Mouse (Mus musculus) CH12.LX (cell line): Measurements from ENCODE around the gene Pip5k1a. TPM values are rescaled to one million over a fixed set of nuclear protein-coding genes. Genes with fewer than 3 reads are reported as not detected.

Source experiments
- DNase-seq: peaks from one replicate; pipeline ENCODE4 v3.0.0-alpha.2; 2013; ENCODE audit errors: extremely low read depth
- H3K27ac ChIP-seq: 2 replicates; pipeline ENCODE4 v1.5.1; 2012; ENCODE audit warnings: low read depth, mild to moderate bottlenecking, control low read depth, moderate library complexity; ENCODE audit not compliant: insufficient read depth
- H3K27me3 ChIP-seq: replicated peaks from 2 replicates; pipeline ENCODE3; 2012; ENCODE audit warnings: inconsistent platforms
- H3K36me3 ChIP-seq, 2 experiments: replicated peaks in 1 of 2; 2 replicates each; pipeline versions ENCODE3 to v1.6.1; 2012; ENCODE audit warnings: inconsistent platforms in 1 of 2, low read length in 1 of 2, mild to moderate bottlenecking in 1 of 2, mixed read lengths in 1 of 2, moderate library complexity in 1 of 2; ENCODE audit not compliant: control insufficient read depth in 1 of 2, insufficient read depth in 1 of 2
- H3K4me1 ChIP-seq, 2 experiments: 2 replicates each; pipeline ENCODE4 v1.6.1; 2012; ENCODE audit warnings: inconsistent platforms in 1 of 2, moderate library complexity in 1 of 2; ENCODE audit not compliant: insufficient read depth in 2 of 2, control insufficient read depth in 1 of 2
- H3K4me2 ChIP-seq: 2 replicates; pipeline ENCODE4 v1.6.1; 2012; ENCODE audit warnings: low read depth, mild to moderate bottlenecking, control low read depth; ENCODE audit not compliant: poor library complexity, insufficient read depth, severe bottlenecking
- H3K4me3 ChIP-seq, 3 experiments: fragments of 150-350 bp in 1 of 3; sonication (generic) in 1 of 3; replicated peaks in 1 of 3; 2 replicates each; pipeline versions ENCODE3 to v1.5.1; 2011 to 2012; ENCODE audit warnings: low read depth in 2 of 3, low read length in 2 of 3, mild to moderate bottlenecking in 2 of 3, moderate library complexity in 2 of 3, control low read depth in 1 of 3, improper control_type of control experiment in 1 of 3, inconsistent platforms in 1 of 3, mixed read lengths in 1 of 3; ENCODE audit not compliant: poor library complexity in 1 of 3
- H3K79me2 ChIP-seq: replicated peaks from 2 replicates; pipeline ENCODE4 v1.6.1; 2012; ENCODE audit warnings: mild to moderate bottlenecking, moderate library complexity; ENCODE audit not compliant: control insufficient read depth, poor library complexity, insufficient read depth, severe bottlenecking; ENCODE audit errors: extremely low read depth
- H3K9ac ChIP-seq: 2 replicates; pipeline ENCODE4 v1.6.1; 2012; ENCODE audit warnings: low read depth, mild to moderate bottlenecking, control low read depth, moderate library complexity; ENCODE audit not compliant: insufficient read depth
- H3K9me3 ChIP-seq: replicated peaks from 2 replicates; pipeline ENCODE3; 2012; ENCODE audit warnings: low read length, inconsistent platforms, mixed read lengths
- BHLHE40 ChIP-seq: IDR thresholded peaks from 2 replicates; pipeline ENCODE4 v1.6.1; 2011; ENCODE audit warnings: mild to moderate bottlenecking, low read depth, low read length, improper control_type of control experiment
- CHD1 ChIP-seq: IDR thresholded peaks from 2 replicates; pipeline ENCODE4 v1.6.1; 2012; ENCODE audit warnings: low read depth, low read length, improper control_type of control experiment, inconsistent platforms
- CHD2 ChIP-seq: IDR thresholded peaks from 2 replicates; pipeline ENCODE4 v1.6.1; 2011; ENCODE audit warnings: low read length, improper control_type of control experiment
- CTCF ChIP-seq, 2 experiments: IDR thresholded peaks in 1 of 2; conservative IDR thresholded peaks in 1 of 2; 2 replicates each; pipeline ENCODE4 v1.5.1; 2011 to 2012; ENCODE audit warnings: low read depth in 2 of 2, low read length in 2 of 2, improper control_type of control experiment in 1 of 2, inconsistent platforms in 1 of 2, mild to moderate bottlenecking in 1 of 2, moderate library complexity in 1 of 2
- E2F4 ChIP-seq: IDR thresholded peaks from 2 replicates; pipeline ENCODE4 v1.6.1; 2011; ENCODE audit warnings: low read depth, low read length, improper control_type of control experiment; ENCODE audit not compliant: insufficient replicate concordance
- ELF1 ChIP-seq: IDR thresholded peaks from 2 replicates; pipeline ENCODE4 v1.6.1; 2014; ENCODE audit warnings: low read depth, mild to moderate bottlenecking, inconsistent platforms, low read length, improper control_type of control experiment
- EP300 ChIP-seq: IDR thresholded peaks from 2 replicates; pipeline ENCODE4 v1.6.1; 2011; ENCODE audit warnings: low read length, improper control_type of control experiment
- ETS1 ChIP-seq: conservative IDR thresholded peaks from 2 replicates; pipeline ENCODE4 v1.6.1; 2012; ENCODE audit warnings: low read depth, mild to moderate bottlenecking, inconsistent platforms, low read length, improper control_type of control experiment, moderate library complexity
- GABPA ChIP-seq: IDR thresholded peaks from 2 replicates; pipeline ENCODE4 v1.6.1; 2012; ENCODE audit warnings: low read depth, low read length, improper control_type of control experiment, inconsistent platforms; ENCODE audit not compliant: insufficient replicate concordance
- HCFC1 ChIP-seq: IDR thresholded peaks from 2 replicates; pipeline ENCODE4 v1.6.1; 2012; ENCODE audit warnings: low read depth, mild to moderate bottlenecking, inconsistent platforms, low read length, improper control_type of control experiment
- IRF4 ChIP-seq: IDR thresholded peaks from 2 replicates; pipeline ENCODE4 v1.6.1; 2014; ENCODE audit warnings: low read depth, mild to moderate bottlenecking, inconsistent platforms, low read length, improper control_type of control experiment
- JUN ChIP-seq: IDR thresholded peaks from 2 replicates; pipeline ENCODE4 v1.6.1; 2011; ENCODE audit warnings: low read depth, mild to moderate bottlenecking, low read length, improper control_type of control experiment, moderate library complexity; ENCODE audit not compliant: insufficient read depth
- JUND ChIP-seq: conservative IDR thresholded peaks from 2 replicates; pipeline ENCODE4 v1.6.1; 2011; ENCODE audit warnings: low read depth, low read length, improper control_type of control experiment
- KAT2A ChIP-seq: IDR thresholded peaks from 2 replicates; pipeline ENCODE4 v1.6.1; 2012; ENCODE audit warnings: low read length, improper control_type of control experiment, inconsistent platforms; ENCODE audit not compliant: insufficient replicate concordance
- MAFK ChIP-seq: IDR thresholded peaks from 2 replicates; pipeline ENCODE4 v1.6.1; 2011; ENCODE audit warnings: low read length, improper control_type of control experiment; ENCODE audit not compliant: insufficient replicate concordance
- MAZ ChIP-seq: IDR thresholded peaks from 2 replicates; pipeline ENCODE4 v1.6.1; 2012; ENCODE audit warnings: low read depth, mild to moderate bottlenecking, inconsistent platforms, low read length, improper control_type of control experiment, moderate library complexity
- MEF2A ChIP-seq: IDR thresholded peaks from 2 replicates; pipeline ENCODE4 v1.6.1; 2014; ENCODE audit warnings: low read depth, mild to moderate bottlenecking, inconsistent platforms, low read length, improper control_type of control experiment, borderline replicate concordance
- MXI1 ChIP-seq: IDR thresholded peaks from 2 replicates; pipeline ENCODE4 v1.6.1; 2011; ENCODE audit warnings: mild to moderate bottlenecking, low read depth, low read length, improper control_type of control experiment
- MYC ChIP-seq: IDR thresholded peaks from 2 replicates; pipeline ENCODE4 v1.6.1; 2011; ENCODE audit warnings: low read depth, mild to moderate bottlenecking, improper control_type of control experiment, low read length
- NELFE ChIP-seq: IDR thresholded peaks from 2 replicates; pipeline ENCODE4 v1.6.1; 2011; ENCODE audit warnings: low read depth, low read length, improper control_type of control experiment
- NRF1 ChIP-seq: IDR thresholded peaks from 2 replicates; pipeline ENCODE4 v1.6.1; 2014; ENCODE audit warnings: low read depth, mild to moderate bottlenecking, inconsistent platforms, low read length, improper control_type of control experiment, moderate library complexity
- PAX5 ChIP-seq: IDR thresholded peaks from 2 replicates; pipeline ENCODE4 v1.6.1; 2012; ENCODE audit warnings: low read length, inconsistent platforms, mixed read lengths
- POLR2A ChIP-seq: IDR thresholded peaks from 2 replicates; pipeline ENCODE4 v1.6.1; 2011; ENCODE audit warnings: low read depth, mild to moderate bottlenecking, improper control_type of control experiment, low read length
- POLR2AphosphoS2 ChIP-seq: IDR thresholded peaks from 2 replicates; pipeline ENCODE4 v1.6.1; 2011; ENCODE audit warnings: low read depth, low read length, improper control_type of control experiment
- RAD21 ChIP-seq: IDR thresholded peaks from 2 replicates; pipeline ENCODE4 v1.6.1; 2011; ENCODE audit warnings: low read depth, mild to moderate bottlenecking, low read length, improper control_type of control experiment, moderate library complexity
- RCOR1 ChIP-seq: conservative IDR thresholded peaks from 2 replicates; pipeline ENCODE4 v1.6.1; 2012; ENCODE audit warnings: low read depth, mild to moderate bottlenecking, inconsistent platforms, low read length, improper control_type of control experiment
- SIN3A ChIP-seq: IDR thresholded peaks from 2 replicates; pipeline ENCODE4 v1.6.1; 2012; ENCODE audit warnings: low read length, improper control_type of control experiment, inconsistent platforms
- SMC3 ChIP-seq: IDR thresholded peaks from 2 replicates; pipeline ENCODE4 v1.6.1; 2011; ENCODE audit warnings: low read depth, low read length, improper control_type of control experiment
- TBP ChIP-seq: conservative IDR thresholded peaks from 2 replicates; pipeline ENCODE4 v1.6.1; 2011; ENCODE audit warnings: low read depth, low read length, improper control_type of control experiment
- TCF12 ChIP-seq: IDR thresholded peaks from 2 replicates; pipeline ENCODE4 v1.6.1; 2014; ENCODE audit warnings: low read depth, mild to moderate bottlenecking, inconsistent platforms, low read length, improper control_type of control experiment
- UBTF ChIP-seq: IDR thresholded peaks from 2 replicates; pipeline ENCODE4 v1.6.1; 2012; ENCODE audit warnings: low read depth, mild to moderate bottlenecking, inconsistent platforms, low read length, improper control_type of control experiment, moderate library complexity
- USF1 ChIP-seq: IDR thresholded peaks from 2 replicates; pipeline ENCODE4 v1.6.1; 2014; ENCODE audit warnings: low read depth, mild to moderate bottlenecking, inconsistent platforms, low read length, improper control_type of control experiment
- USF2 ChIP-seq: conservative IDR thresholded peaks from 2 replicates; pipeline ENCODE4 v1.6.1; 2011; ENCODE audit warnings: low read depth, low read length, improper control_type of control experiment
- ZKSCAN1 ChIP-seq: IDR thresholded peaks from 2 replicates; pipeline ENCODE4 v1.6.1; 2012; ENCODE audit warnings: low read depth, inconsistent platforms, low read length, improper control_type of control experiment, borderline replicate concordance
- ZMIZ1 ChIP-seq: IDR thresholded peaks from 2 replicates; pipeline ENCODE4 v1.6.1; 2012; ENCODE audit warnings: low read depth, mild to moderate bottlenecking, inconsistent platforms, low read length, improper control_type of control experiment
- ZNF384 ChIP-seq: IDR thresholded peaks from 2 replicates; pipeline ENCODE4 v1.6.1; 2012; ENCODE audit warnings: low read depth, low read length, improper control_type of control experiment, inconsistent platforms
- dilution Hi-C: fragments of 300-500 bp; cut with MboI; formaldehyde crosslinking; loops from 2 replicates; pipeline ENCODE4 v1.14.3; 2020; ENCODE audit warnings: low sequenced_read_pairs; ENCODE audit not compliant: extremely low pct_unique_long_range_greater_than_20kb, extremely low pct_ligation_motif_present
- in situ Hi-C: fragments of 300-500 bp; cut with MboI; formaldehyde crosslinking; loops from 3 replicates; pipeline ENCODE4 v1.14.3; 2019; ENCODE audit warnings: low sequenced_read_pairs, low pct_ligation_motif_present, low pct_unique_long_range_greater_than_20kb, mixed read lengths
- polyA plus RNA-seq: library from polyadenylated mRNA; unstranded; fragments of >175 nt; gene quantifications from 2 replicates; pipeline ENCODE4 v1.2.1, GENCODE M21; 2012; ENCODE audit warnings: low read depth; ENCODE audit not compliant: insufficient read length
- total RNA-seq, 2 experiments: library from RNA; depleted of rRNA; stranded (reverse); fragments of 300-350 nt in 1 of 2; fragments of >200 nt in 1 of 2; gene quantifications; 2 replicates each; pipeline ENCODE4 v1.2.3; 2012 to 2014

Gene Pip5k1a
- total and polyA plus RNA-seq, 3 experiments, result 21.5 to 35.8 (median 34.1) TPM

- no peak for TF ChIP-seq GABPA
- no peak for TF ChIP-seq ZMIZ1
- TF ChIP-seq, all 38 proteins: peak for 21
Observed at GRCm38 (mm10) chr3:95015891-95016531, 90.7 kb downstream of the Pip5k1a start (continued).

- peak; percentile 99 for DNase-seq
- Histone ChIP-seq H3K4me3 (peak within 1 kb of the TSS; percentile 78 to 86 (median 83)), H3K4me2 (peak within 1 kb of the TSS; percentile 82), H3K27ac (peak within 1 kb of the TSS; percentile 95), H3K79me2 (peaks cover 9% of the 10 kb centered on the region), H3K9me3 (no peaks in the 10 kb centered on the region), H3K4me1 (peaks cover 2 to 30% of the 10 kb centered on the region in 2 experiments; a peak in 2 of 4 replicates), H3K27me3 (no peaks in the 10 kb centered on the region), H3K36me3 (peaks cover 18 to 35% of the 10 kb centered on the region in 2 experiments), H3K9ac (peak within 1 kb of the TSS; percentile 73)
- dilution Hi-C loops, result no loop called here
- in situ Hi-C loops, result no loop called here
- TF ChIP-seq CHD1, result no peak
- TF ChIP-seq POLR2A, result peak; percentile 78
- peak; percentile 40 for TF ChIP-seq USF1
- no peak for TF ChIP-seq IRF4
- no peak for TF ChIP-seq JUN
- TF ChIP-seq SIN3A, result peak; percentile 27
- TF ChIP-seq PAX5, result no peak
- no peak for TF ChIP-seq MYC
- no peak for TF ChIP-seq TCF12
- TF ChIP-seq JUND, result no peak
- 0 out of 2 replicates have a peak, but pooled peaks have one; percentile 20 for TF ChIP-seq TBP
- TF ChIP-seq MAFK, result no peak
- TF ChIP-seq POLR2AphosphoS2, result peak; percentile 63; the same call in 1 of the 2 replicates
- no peak for TF ChIP-seq MEF2A
- no peak for TF ChIP-seq UBTF
- TF ChIP-seq NELFE, result peak; percentile 82
- peak; percentile 53 for TF ChIP-seq NRF1
- TF ChIP-seq MAZ, result peak; percentile 97
- TF ChIP-seq HCFC1, result peak; percentile 57
- TF ChIP-seq ELF1, result peak; percentile 91
- TF ChIP-seq GABPA, result no peak; the same call in 1 of the 2 replicates
- TF ChIP-seq ETS1, result no peak
- TF ChIP-seq E2F4, result 0 out of 2 replicates have a peak, but pooled peaks have one; percentile 20
- TF ChIP-seq RAD21, result no peak
- no peak for TF ChIP-seq ZNF384
- no peak for TF ChIP-seq CTCF (conservative IDR thresholded peaks at IDR 0.05 in 1 of 2, IDR thresholded peaks at IDR 0.05 in 1 of 2; ENCODE audit: low read depth in 2 of 2, low read length in 2 of 2)
- TF ChIP-seq ZMIZ1, result peak; percentile 40; the same call in 1 of the 2 replicates
- no peak; the same call in 1 of the 2 replicates for TF ChIP-seq MXI1
- peak; percentile 98 for TF ChIP-seq CHD2
- no peak; the same call in 1 of the 2 replicates for TF ChIP-seq RCOR1
- TF ChIP-seq SMC3, result no peak
- no peak for TF ChIP-seq USF2
- TF ChIP-seq ZKSCAN1, result no peak
- no peak for TF ChIP-seq EP300
- TF ChIP-seq BHLHE40, result no peak
- TF ChIP-seq KAT2A, result peak; percentile 70; the same call in 1 of the 2 replicates
Observed at GRCm38 (mm10) chr3:95015337-95015872, 91.3 kb downstream of the Pip5k1a start, which contains the start of gene Zfp687. TSS of gene Zfp687 (minus strand) at chr3:95015448.
